Mouse (Mus musculus) megakaryocyte, embryonic 14.5 days (primary cell): Measurements from ENCODE around the gene R3hcc1l. TPM values are rescaled to one million over a fixed set of nuclear protein-coding genes. Genes with fewer than 3 reads are reported as not detected.
A peak's percentile ranks its signal among the peaks of the same experiment; 100 is the strongest.

Experiments used
- H3K27me3 ChIP-seq: replicated peaks from 2 replicates; pipeline ENCODE3; 2012; ENCODE audit warnings: inconsistent platforms
- H3K36me3 ChIP-seq: replicated peaks from 2 replicates; pipeline ENCODE3; 2012; ENCODE audit warnings: low read length, inconsistent platforms, mixed read lengths
- H3K4me1 ChIP-seq: 2 replicates; pipeline ENCODE4 v1.6.1; 2012; ENCODE audit warnings: inconsistent platforms
- H3K4me3 ChIP-seq: replicated peaks from 2 replicates; pipeline ENCODE3; 2012; ENCODE audit warnings: moderate library complexity, mild to moderate bottlenecking, inconsistent platforms
- H3K9me3 ChIP-seq: 2 replicates; pipeline ENCODE4 v1.6.1; 2012; ENCODE audit warnings: inconsistent platforms
- FLI1 ChIP-seq: IDR thresholded peaks from 2 replicates; pipeline ENCODE4 v1.6.1; 2012; ENCODE audit warnings: low read length, inconsistent platforms, mixed read lengths
- GATA1 ChIP-seq: IDR thresholded peaks from 3 replicates; pipeline ENCODE4 v1.6.1; 2012; ENCODE audit warnings: mixed read lengths, low read length, inconsistent platforms, borderline replicate concordance
- polyA plus RNA-seq: library from polyadenylated mRNA; stranded (reverse); fragments of >175 nt; gene quantifications from 2 replicates; pipeline ENCODE4 v1.2.3, GENCODE M21; 2012; ENCODE audit warnings: low replicate concordance; ENCODE audit not compliant: insufficient read depth

R3hcc1l gene
- polyA plus RNA-seq, 1 experiment: 1.5 TPM

GRCm38 (mm10) chr19:42539414-42540189, 21.0 kb downstream of the R3hcc1l start:
- peaks cover 56% of the 10 kb centered on the region for H3K4me1 ChIP-seq
- H3K36me3 ChIP-seq: peaks cover 7% of the 10 kb centered on the region

GRCm38 (mm10) chr19:42540649-42541048, 22.1 kb downstream of the R3hcc1l start:
- H3K27me3 ChIP-seq: no peaks in the 10 kb centered on the region
- TF ChIP-seq GATA1 (no peak), FLI1 (no peak)

More at GRCm38 (mm10) chr19:42539414-42540189, 21.0 kb downstream of the R3hcc1l start:
- Histone ChIP-seq H3K27me3 (no peaks in the 10 kb centered on the region), H3K4me3 (peak overlapping the region; percentile 8), H3K9me3 (no peaks in the 10 kb centered on the region)
- TF ChIP-seq GATA1: no peak
- TF ChIP-seq FLI1: no peak

GRCm38 (mm10) chr19:42558701-42559100, 40.1 kb downstream of the R3hcc1l start:
- peaks cover 14% of the 10 kb centered on the region for H3K36me3 ChIP-seq
- H3K27me3 ChIP-seq: no peaks in the 10 kb centered on the region
- no peak for TF ChIP-seq GATA1
- no peak for TF ChIP-seq FLI1
- H3K4me1 ChIP-seq: peaks cover 12% of the 10 kb centered on the region
- H3K9me3 ChIP-seq: no peaks in the 10 kb centered on the region
- H3K4me3 ChIP-seq: no peak overlapping the region

More at GRCm38 (mm10) chr19:42540649-42541048, 22.1 kb downstream of the R3hcc1l start:
- Histone ChIP-seq H3K4me1 (peaks cover 48% of the 10 kb centered on the region), H3K4me3 (no peak overlapping the region), H3K9me3 (no peaks in the 10 kb centered on the region), H3K36me3 (peaks cover 7% of the 10 kb centered on the region)

GRCm38 (mm10) chr19:42561991-42562390, 43.4 kb downstream of the R3hcc1l start:
- Histone ChIP-seq H3K4me1 (peaks cover 23% of the 10 kb centered on the region), H3K9me3 (no peaks in the 10 kb centered on the region), H3K4me3 (no peak overlapping the region), H3K36me3 (peaks cover 32% of the 10 kb centered on the region), H3K27me3 (no peaks in the 10 kb centered on the region)
- no peak for TF ChIP-seq GATA1
- TF ChIP-seq FLI1: no peak

GRCm38 (mm10) chr19:42562981-42563380, 44.4 kb downstream of the R3hcc1l start:
- H3K36me3 ChIP-seq: peaks cover 37% of the 10 kb centered on the region
- H3K4me3 ChIP-seq: no peak overlapping the region
- TF ChIP-seq FLI1 (no peak), GATA1 (no peak)
- peaks cover 29% of the 10 kb centered on the region for H3K4me1 ChIP-seq
- no peaks in the 10 kb centered on the region for H3K9me3 ChIP-seq
- no peaks in the 10 kb centered on the region for H3K27me3 ChIP-seq

DNA sequence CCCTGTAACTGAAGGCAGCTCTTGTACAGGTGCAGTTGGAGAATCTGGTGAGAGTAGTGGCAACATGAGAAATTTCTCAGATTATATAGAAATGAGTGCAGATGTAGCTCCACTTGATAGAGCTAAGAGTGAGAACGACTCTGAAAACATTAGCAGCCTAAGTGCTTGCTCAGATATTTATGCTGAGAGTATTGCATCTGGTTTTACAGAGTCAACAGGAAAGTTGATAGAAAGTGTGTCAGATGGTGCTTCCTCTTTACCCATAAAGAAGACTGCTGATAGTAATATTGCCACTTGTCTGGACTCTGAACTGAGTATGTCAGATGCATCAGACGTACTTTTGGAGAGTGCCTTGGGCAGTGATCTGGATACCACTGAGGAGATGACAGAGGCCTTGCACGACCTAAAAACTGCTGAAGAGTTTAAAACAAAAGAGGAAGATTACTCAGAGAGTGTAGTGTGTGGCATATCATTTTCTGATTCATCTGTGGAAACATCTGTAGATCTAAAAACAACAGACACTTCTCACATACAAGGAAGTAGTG, 45.2 kb downstream of the R3hcc1l start:
- TF ChIP-seq FLI1: no peak
- TF ChIP-seq GATA1: no peak
- Histone ChIP-seq H3K9me3 (no peaks in the 10 kb centered on the region), H3K36me3 (peaks cover 37% of the 10 kb centered on the region), H3K4me3 (no peak overlapping the region), H3K4me1 (peaks cover 29% of the 10 kb centered on the region), H3K27me3 (no peaks in the 10 kb centered on the region)

DNA sequence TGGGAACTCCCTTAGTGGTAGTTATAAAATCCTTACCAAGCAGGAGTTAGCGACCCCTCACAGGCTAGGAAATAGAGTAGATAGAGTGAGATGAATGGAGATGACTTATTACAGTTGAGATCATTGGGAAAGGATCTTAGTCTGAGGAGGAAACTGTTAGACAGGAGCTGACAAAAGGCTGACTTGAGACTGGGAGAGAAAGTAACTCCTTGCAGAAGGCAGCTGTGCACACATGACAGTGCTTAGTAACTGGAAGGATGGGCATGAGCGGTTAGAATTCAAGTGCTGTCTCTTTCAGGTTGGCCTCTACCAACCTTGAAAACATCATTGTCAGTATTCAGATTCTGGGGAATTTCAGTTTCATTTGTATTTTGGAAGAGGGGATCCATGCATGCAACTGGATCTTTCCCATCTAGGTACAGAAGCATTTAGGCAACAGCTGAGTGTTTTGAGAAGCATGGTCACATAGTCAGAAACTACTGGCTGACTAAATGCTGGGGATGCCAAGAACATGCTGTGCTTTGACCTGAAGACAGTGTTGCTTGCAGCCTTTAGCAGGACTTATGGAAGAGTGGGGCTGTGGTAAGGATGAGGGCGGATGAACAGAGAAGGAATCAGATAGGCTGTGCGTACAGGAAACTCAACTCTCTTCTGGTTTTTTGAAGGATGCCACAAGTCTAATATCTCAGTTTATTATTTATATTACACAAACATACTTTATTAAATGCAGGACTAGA, 47.9 kb downstream of the R3hcc1l start:
- Histone ChIP-seq H3K4me3 (no peak overlapping the region), H3K27me3 (no peaks in the 10 kb centered on the region), H3K9me3 (no peaks in the 10 kb centered on the region), H3K36me3 (peaks cover 45% of the 10 kb centered on the region), H3K4me1 (peaks cover 33% of the 10 kb centered on the region)
- no peak for TF ChIP-seq FLI1
- no peak for TF ChIP-seq GATA1

GRCm38 (mm10) chr19:42567020-42567419, 48.5 kb downstream of the R3hcc1l start:
- Histone ChIP-seq H3K4me1 (peaks cover 33% of the 10 kb centered on the region), H3K4me3 (no peak overlapping the region), H3K27me3 (no peaks in the 10 kb centered on the region), H3K36me3 (peaks cover 45% of the 10 kb centered on the region), H3K9me3 (no peaks in the 10 kb centered on the region)
- TF ChIP-seq GATA1 (no peak), FLI1 (no peak)

- TF ChIP-seq FLI1 (no peak), GATA1 (no peak)
- Histone ChIP-seq H3K9me3 (no peaks in the 10 kb centered on the region), H3K4me3 (no peak overlapping the region), H3K27me3 (no peaks in the 10 kb centered on the region), H3K36me3 (peaks cover 27% of the 10 kb centered on the region), H3K4me1 (peaks cover 23% of the 10 kb centered on the region)
These were observed 50.5 kb downstream of the R3hcc1l start for GRCm38 (mm10) chr19:42569076-42569475.
